Mouse (Mus musculus) bone marrow macrophage, adult 2 months (primary cell): ENCODE data around the gene Hist1h2bl. TPM values are rescaled to one million over a fixed set of nuclear protein-coding genes. Genes with fewer than 3 reads are reported as not detected.
A peak's percentile ranks its signal among the peaks of the same experiment; 100 is the strongest.
"Not testable (repeated sequence)": the region's sequence is repeated elsewhere in the genome, so short reads cannot be mapped to it uniquely, and the experiment has no call there.

ENCODE experiments used
- H3K27ac ChIP-seq: 2 replicates; pipeline ENCODE4 v1.5.1; 2012; ENCODE audit warnings: low read depth, low read length; ENCODE audit not compliant: insufficient read depth
- H3K4me1 ChIP-seq: 2 replicates; pipeline ENCODE4 v1.6.1; 2012; ENCODE audit warnings: low read length; ENCODE audit not compliant: control insufficient read depth, insufficient read depth
- H3K4me3 ChIP-seq: 2 replicates; pipeline ENCODE4 v1.5.1; 2012; ENCODE audit warnings: mild to moderate bottlenecking, low read length, moderate library complexity; ENCODE audit not compliant: insufficient read depth
- CTCF ChIP-seq: IDR thresholded peaks from 2 replicates; pipeline ENCODE4 v1.5.1; 2012; ENCODE audit warnings: low read depth, mild to moderate bottlenecking, low read length, moderate library complexity
- POLR2A ChIP-seq: IDR thresholded peaks from 2 replicates; pipeline ENCODE4 v1.6.1; 2012; ENCODE audit warnings: mild to moderate bottlenecking, low read depth, low read length, borderline replicate concordance
- polyA plus RNA-seq: library from polyadenylated mRNA; stranded (reverse); fragments of >200 nt; gene quantifications from 2 replicates; pipeline ENCODE4 v1.2.4, GENCODE M21; 2012; ENCODE audit not compliant: missing spikeins, insufficient read depth, insufficient read length

Hist1h2bl gene
- polyA plus RNA-seq, result not detected in 2 replicates

- Histone ChIP-seq H3K27ac (peak within 1 kb of the TSS; percentile 88), H3K4me1 (peaks cover 13% of the 10 kb centered on the region), H3K4me3 (peak within 1 kb of the TSS; percentile 62)
Measured at GRCm38 (mm10) chr13:21715864-21716539, at the start of gene Hist1h2bl, which contains the start of gene Hist1h2ai. TSS of gene Hist1h2bl (minus strand) at chr13:21716143. TSS of gene Hist1h2ai (plus strand) at chr13:21716422.

GRCm38 (mm10) chr13:21755707-21756106 lies 39.8 kb upstream of the Hist1h2bl start:
- peaks cover 11% of the 10 kb centered on the region for H3K4me1 ChIP-seq
- no peak overlapping the region for H3K4me3 ChIP-seq
- no peak overlapping the region for H3K27ac ChIP-seq
- TF ChIP-seq CTCF (no peak), POLR2A (no peak)

GRCm38 (mm10) chr13:21754294-21755001 lies 38.5 kb upstream of the Hist1h2bl start:
- H3K27ac ChIP-seq, result peak overlapping the region; percentile 77
- peak overlapping the region; percentile 59 for H3K4me3 ChIP-seq
- H3K4me1 ChIP-seq, result not testable (repeated sequence)

GRCm38 (mm10) chr13:21753524-21754285 lies 37.8 kb upstream of the Hist1h2bl start, which contains the start of the genes Hist1h2ak and Hist1h2bn:
TSS of gene Hist1h2ak (minus strand) at chr13:21753827.
TSS of gene Hist1h2bn (plus strand) at chr13:21754123.
- not testable (repeated sequence) for H3K4me1 ChIP-seq
- TF ChIP-seq POLR2A, result 0 out of 2 replicates have a peak, but pooled peaks have one; percentile 54
- H3K27ac ChIP-seq, result peak within 1 kb of the TSS; percentile 79
- H3K4me3 ChIP-seq, result peak within 1 kb of the TSS; percentile 59

GRCm38 (mm10) chr13:21753051-21753523 lies 37.1 kb upstream of the Hist1h2bl start:
- Histone ChIP-seq H3K27ac (peak overlapping the region; percentile 79), H3K4me3 (peak overlapping the region; percentile 53), H3K4me1 (peaks cover 11% of the 10 kb centered on the region)
- TF ChIP-seq POLR2A (no peak), CTCF (no peak)

GRCm38 (mm10) chr13:21752356-21752755 lies 36.4 kb upstream of the Hist1h2bl start:
- TF ChIP-seq POLR2A (no peak), CTCF (no peak)
- peak overlapping the region; percentile 8; the same call in 1 of the 2 replicates for H3K4me3 ChIP-seq

GRCm38 (mm10) chr13:21751827-21752226 lies 35.9 kb upstream of the Hist1h2bl start:
- TF ChIP-seq POLR2A, result no peak
- no peak for TF ChIP-seq CTCF
- Histone ChIP-seq H3K27ac (no peak overlapping the region), H3K4me1 (peaks cover 15% of the 10 kb centered on the region), H3K4me3 (no peak overlapping the region)

More at GRCm38 (mm10) chr13:21752356-21752755, 36.4 kb upstream of the Hist1h2bl start:
- Histone ChIP-seq H3K27ac (peak overlapping the region; percentile 51), H3K4me1 (peaks cover 13% of the 10 kb centered on the region)

- no peak overlapping the region for H3K4me3 ChIP-seq
- TF ChIP-seq POLR2A (no peak), CTCF (no peak)
- H3K4me1 ChIP-seq, result peaks cover 15% of the 10 kb centered on the region
- no peak overlapping the region for H3K27ac ChIP-seq
Measured at GRCm38 (mm10) chr13:21751417-21751816, 35.5 kb upstream of the Hist1h2bl start.

- Histone ChIP-seq H3K4me3 (peak within 1 kb of the TSS; percentile 58), H3K27ac (peak within 1 kb of the TSS; percentile 82), H3K4me1 (peaks cover 15% of the 10 kb centered on the region)
- TF ChIP-seq POLR2A, result peak; percentile 22; the same call in 1 of the 2 replicates
Measured at GRCm38 (mm10) chr13:21750159-21751017, 34.4 kb upstream of the Hist1h2bl start, which contains the start of gene Hist1h4k. TSS of gene Hist1h4k (minus strand) at chr13:21750505.
